Mouse (Mus musculus) cortical plate, adult 2 months (tissue): ENCODE results near the gene Gjb3.

Experiments used
- CTCF ChIP-seq: fragments of 200-500 bp; IDR thresholded peaks from 2 replicates; pipeline ENCODE4 v1.5.1; 2011; ENCODE audit warnings: mild to moderate bottlenecking, control low read depth, low read length; ENCODE audit not compliant: insufficient read depth; ENCODE audit errors: extremely low read depth
- POLR2A ChIP-seq: fragments of 200-500 bp; IDR thresholded peaks from 2 replicates; pipeline ENCODE4 v1.6.1; 2011; ENCODE audit warnings: mild to moderate bottlenecking, low read length, control low read depth; ENCODE audit not compliant: insufficient read depth; ENCODE audit errors: extremely low read depth

DNA sequence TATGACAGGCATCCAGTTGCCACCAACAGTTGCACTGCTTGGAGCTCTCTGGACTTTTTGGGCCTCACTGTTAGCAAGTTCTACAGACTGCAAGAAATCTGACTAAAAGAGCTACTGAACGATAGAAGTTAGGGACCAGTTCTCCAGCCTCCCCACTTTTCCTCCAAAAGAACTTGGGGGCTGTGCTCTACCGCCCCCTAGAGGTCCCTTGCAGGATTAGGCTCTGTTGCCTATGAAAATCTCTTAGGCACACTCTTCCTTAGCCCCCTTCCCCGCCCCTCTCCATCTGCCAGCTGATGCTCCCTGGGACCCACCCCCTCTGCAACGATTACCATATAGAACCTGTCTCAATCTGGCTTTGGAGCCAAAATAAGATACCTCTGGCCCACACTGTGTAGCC lies 32.7 kb upstream of the Gjb3 start:
- 0 out of 2 replicates have a peak, but pooled peaks have one; percentile 21 for TF ChIP-seq CTCF
- TF ChIP-seq POLR2A: no peak
